Mouse (Mus musculus) midbrain, embryonic 14.5 days (tissue): ENCODE results near the gene Usp1. TPM values are rescaled to one million over a fixed set of nuclear protein-coding genes. Genes with fewer than 3 reads are reported as not detected.
A peak's percentile ranks its signal among the peaks of the same experiment; 100 is the strongest.
"Not testable (repeated sequence)": the region's sequence is repeated elsewhere in the genome, so short reads cannot be mapped to it uniquely, and the experiment has no call there.

Source experiments
- ATAC-seq: fragments of 200-750 bp; cut with Nextera tagmentation; 2 replicates; pipeline ENCODE4 v1.8.0; 2017; ENCODE audit warnings: moderate number of reproducible peaks, moderate library complexity; ENCODE audit not compliant: low FRiP score, low TSS enrichment
- DNase-seq: peaks from one replicate; pipeline ENCODE4 v3.0.0-alpha.2; 2015
- H3K27ac ChIP-seq: fragments of 300-500 bp; sonication (generic); replicated peaks from 2 replicates; pipeline ENCODE4 v1.5.1; 2014; ENCODE audit warnings: mild to moderate bottlenecking, low read depth, low read length, moderate library complexity
- H3K27me3 ChIP-seq: fragments of 300-500 bp; sonication (generic); 2 replicates; pipeline ENCODE4 v1.6.1; 2014; ENCODE audit warnings: low read length, control low read depth, mixed read lengths; ENCODE audit not compliant: control insufficient read depth, insufficient read depth
- H3K36me3 ChIP-seq: fragments of 300-500 bp; sonication (generic); 2 replicates; pipeline ENCODE4 v1.6.1; 2014; ENCODE audit warnings: low read length, control low read depth; ENCODE audit not compliant: control insufficient read depth, insufficient read depth
- H3K4me1 ChIP-seq: fragments of 300-500 bp; sonication (generic); 2 replicates; pipeline ENCODE4 v1.6.1; 2014; ENCODE audit warnings: mild to moderate bottlenecking, antibody characterized with exemption, low read length, control low read depth; ENCODE audit not compliant: control insufficient read depth, insufficient read depth
- H3K4me2 ChIP-seq: fragments of 300-500 bp; sonication (generic); 2 replicates; pipeline ENCODE4 v1.6.1; 2014; ENCODE audit warnings: mild to moderate bottlenecking, low read length, moderate library complexity
- H3K4me3 ChIP-seq: fragments of 300-500 bp; sonication (generic); replicated peaks from 2 replicates; pipeline ENCODE4 v1.5.1; 2014; ENCODE audit warnings: low read depth, low read length
- H3K9ac ChIP-seq: fragments of 300-500 bp; sonication (generic); replicated peaks from 2 replicates; pipeline ENCODE4 v1.6.1; 2014; ENCODE audit warnings: mild to moderate bottlenecking, low read length, moderate library complexity
- H3K9me3 ChIP-seq: fragments of 300-500 bp; sonication (generic); 2 replicates; pipeline ENCODE4 v1.6.1; 2016; ENCODE audit warnings: low read length, control low read depth, mixed read lengths; ENCODE audit not compliant: control insufficient read depth
- WGBS: fragments of 180-500 bp; shearing (Covaris S2); extraction: QIAGEN DNeasy Blood & Tissue Kit; methylation state at CpG from one replicate; pipeline ENCODE4 v1.1.7; 2014; 5-methylcytosine and 5-hydroxymethylcytosine counted together
- polyA plus RNA-seq: library from polyadenylated mRNA; unstranded; fragments of >200 nt; fragmentation: Nextera tagmentation; extraction: Ambion mirVana; gene quantifications from 2 replicates; pipeline ENCODE4 v1.2.1, GENCODE M21; 2014

Usp1 gene
- polyA plus RNA-seq, 1 experiment from 2014 or later = 52.6 TPM

DNA sequence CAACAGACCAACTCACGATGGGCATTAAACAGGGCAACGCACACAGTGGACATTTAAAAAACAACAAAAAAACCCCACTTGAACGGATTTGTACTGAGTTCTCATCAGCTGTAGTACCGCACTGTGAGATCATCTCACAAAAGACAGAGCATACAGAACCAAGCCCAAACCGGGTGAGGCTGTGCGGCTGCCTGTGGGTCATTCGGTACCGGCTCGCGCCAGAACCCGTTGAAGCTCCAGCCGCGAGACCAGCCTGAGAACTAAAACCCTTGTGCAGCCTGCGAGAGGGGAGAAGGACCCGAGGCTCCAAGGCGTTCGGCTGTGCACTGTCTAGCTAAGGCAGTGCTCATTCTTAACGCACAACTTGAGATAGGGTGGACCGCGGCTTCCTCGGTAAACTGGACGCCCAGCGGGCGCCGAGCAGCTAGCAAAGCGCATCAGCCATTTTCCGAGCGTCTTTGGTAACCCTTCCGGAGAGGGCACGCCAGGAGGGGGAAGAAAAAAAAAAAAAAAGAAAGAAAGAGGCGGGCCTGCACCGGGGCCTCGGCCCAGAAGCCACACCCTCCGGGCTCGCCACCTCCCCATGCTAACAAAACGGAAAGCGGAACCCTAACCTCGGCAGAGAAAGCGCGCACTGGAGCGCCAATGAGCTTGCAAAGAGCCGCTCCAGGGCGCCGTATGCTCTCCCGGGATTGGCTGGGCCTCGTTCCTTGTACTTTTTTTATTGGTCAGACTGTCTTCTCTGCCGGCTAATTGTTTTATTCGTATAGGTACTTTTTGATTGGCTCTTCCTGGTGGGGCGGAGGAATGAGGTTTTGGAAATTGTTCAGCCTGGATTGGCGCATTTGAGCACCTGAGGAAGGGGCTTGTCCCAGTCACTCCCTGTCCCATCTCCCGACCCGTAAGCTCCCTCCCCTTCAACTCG, 705 bp upstream of the Usp1 start:
- no peaks in the 10 kb centered on the region for H3K27me3 ChIP-seq
- peak overlapping the region; percentile 86 for H3K4me3 ChIP-seq
- ATAC-seq = peak; percentile 94
- under 1% methylated on average over 53 of the region's 53 CpGs for WGBS
- no peaks in the 10 kb centered on the region for H3K36me3 ChIP-seq
- H3K9me3 ChIP-seq = no peaks in the 10 kb centered on the region
- peak; percentile 98 for DNase-seq
- peaks cover 15% of the 10 kb centered on the region for H3K4me1 ChIP-seq
- H3K27ac ChIP-seq = peak overlapping the region; percentile 99
- peak overlapping the region; percentile 81 for H3K9ac ChIP-seq
- H3K4me2 ChIP-seq = peak overlapping the region; percentile 89

GRCm38 (mm10) chr4:98924071-98924905, 678 bp downstream of the Usp1 start:
- WGBS = under 1% methylated on average over 60 of the region's 66 CpGs
- Histone ChIP-seq H3K4me2 (peak overlapping the region; percentile 89), H3K27ac (peak overlapping the region; percentile 99), H3K27me3 (no peaks in the 10 kb centered on the region), H3K36me3 (no peaks in the 10 kb centered on the region), H3K4me1 (peaks cover 15% of the 10 kb centered on the region), H3K9ac (peak overlapping the region; percentile 76), H3K4me3 (peak overlapping the region; percentile 86), H3K9me3 (no peaks in the 10 kb centered on the region)
- peak; percentile 41 for DNase-seq
- ATAC-seq = peak; percentile 25

GRCm38 (mm10) chr4:98924906-98925178, 1.2 kb downstream of the Usp1 start:
- H3K27me3 ChIP-seq = no peaks in the 10 kb centered on the region
- H3K9ac ChIP-seq = peak overlapping the region; percentile 76; the same call in 1 of the 2 replicates
- WGBS = 0% methylated on average over 2 of the region's 2 CpGs
- peaks cover 15% of the 10 kb centered on the region for H3K4me1 ChIP-seq
- H3K4me2 ChIP-seq = peak overlapping the region; percentile 89
- H3K4me3 ChIP-seq = peak overlapping the region; percentile 86
- ATAC-seq (no peak), DNase-seq (no peak)
- H3K9me3 ChIP-seq = no peaks in the 10 kb centered on the region
- 0 out of 2 replicates have a peak overlapping the region, but pooled peaks have one; percentile 37 for H3K27ac ChIP-seq
- H3K36me3 ChIP-seq = no peaks in the 10 kb centered on the region

DNA sequence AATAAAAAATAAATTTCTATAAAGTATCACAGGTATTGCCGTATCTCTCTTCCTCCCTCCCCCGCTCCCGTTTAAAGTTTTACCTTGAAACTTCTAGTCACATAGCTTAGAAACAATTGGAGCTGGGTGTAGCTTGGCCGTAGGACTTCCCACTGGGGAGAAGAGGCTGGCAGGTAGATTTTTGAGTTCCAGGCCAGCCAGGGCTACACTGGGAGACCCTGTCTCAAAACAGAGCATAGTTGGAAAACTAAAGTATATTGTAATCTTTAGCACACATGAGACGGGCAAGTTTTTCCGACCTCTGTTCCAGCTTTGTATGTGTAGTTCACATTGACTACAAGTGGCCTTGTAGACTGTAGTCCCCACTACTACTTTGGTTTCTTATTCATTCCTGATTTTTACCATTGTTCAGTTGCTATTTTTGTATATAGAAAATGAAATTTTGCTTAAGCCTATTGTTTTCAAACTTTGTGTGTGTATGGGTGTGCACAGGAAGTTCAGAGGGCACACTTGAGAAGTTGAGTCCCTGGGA, 1.7 kb downstream of the Usp1 start:
- peak overlapping the region; percentile 17; the same call in 1 of the 2 replicates for H3K4me3 ChIP-seq
- no peak for DNase-seq
- peaks cover 15% of the 10 kb centered on the region for H3K4me1 ChIP-seq
- H3K36me3 ChIP-seq = peaks cover 4% of the 10 kb centered on the region; the same call in 1 of the 2 replicates
- H3K27ac ChIP-seq = no peak overlapping the region
- H3K9me3 ChIP-seq = no peaks in the 10 kb centered on the region
- ATAC-seq = no peak
- H3K9ac ChIP-seq = no peak overlapping the region
- WGBS = 22% methylated on average over 6 of the region's 6 CpGs
- H3K27me3 ChIP-seq = no peaks in the 10 kb centered on the region
- peak overlapping the region; percentile 89 for H3K4me2 ChIP-seq

DNA sequence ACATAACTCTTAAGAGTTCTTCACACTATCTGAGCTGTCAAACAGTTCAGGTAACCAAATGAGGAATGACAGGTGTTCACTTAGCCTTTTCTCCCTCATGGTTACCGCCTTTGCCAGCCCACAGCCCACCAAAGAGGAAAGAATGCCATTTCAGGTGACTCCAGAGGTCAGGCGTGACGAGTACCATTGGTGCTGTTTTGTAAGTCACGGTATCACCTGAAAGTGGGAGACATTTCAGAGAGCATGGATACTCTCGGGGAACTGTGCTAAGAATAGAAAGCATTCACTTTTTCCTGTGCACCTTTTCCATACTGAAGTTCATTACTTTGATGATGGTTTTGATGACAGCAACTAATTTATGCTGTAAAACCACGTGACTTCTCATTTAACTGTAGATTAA, 12.4 kb downstream of the Usp1 start:
- Histone ChIP-seq H3K9me3 (no peaks in the 10 kb centered on the region), H3K4me2 (no peak overlapping the region), H3K27me3 (no peaks in the 10 kb centered on the region), H3K4me1 (no peaks in the 10 kb centered on the region), H3K36me3 (peaks cover 68% of the 10 kb centered on the region), H3K4me3 (no peak overlapping the region), H3K9ac (no peak overlapping the region), H3K27ac (no peak overlapping the region)
- DNase-seq (no peak), ATAC-seq (no peak)
- WGBS = 90% methylated on average over 6 of the region's 6 CpGs

DNA sequence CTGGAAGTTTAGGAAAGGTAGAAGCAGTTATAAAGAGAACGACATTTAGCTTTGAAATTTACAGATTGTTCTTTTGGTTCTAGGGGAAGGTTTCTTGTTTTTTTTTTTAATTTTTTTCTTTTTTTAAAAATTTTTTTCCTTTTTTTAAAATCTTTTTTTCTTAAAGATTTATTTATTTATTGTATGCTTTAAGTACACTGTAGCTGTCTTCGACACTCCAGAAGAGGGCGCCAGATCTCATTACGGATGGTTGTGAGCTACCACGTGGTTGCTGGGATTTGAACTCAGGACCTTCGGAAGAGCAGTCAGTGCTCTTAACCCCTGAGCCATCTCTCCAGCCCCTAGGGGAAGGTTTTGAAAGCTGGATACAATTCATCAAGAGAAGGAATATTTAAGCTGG, 14.6 kb downstream of the Usp1 start:
- not testable (repeated sequence) for ATAC-seq
- peaks cover 67% of the 10 kb centered on the region for H3K36me3 ChIP-seq

DNA sequence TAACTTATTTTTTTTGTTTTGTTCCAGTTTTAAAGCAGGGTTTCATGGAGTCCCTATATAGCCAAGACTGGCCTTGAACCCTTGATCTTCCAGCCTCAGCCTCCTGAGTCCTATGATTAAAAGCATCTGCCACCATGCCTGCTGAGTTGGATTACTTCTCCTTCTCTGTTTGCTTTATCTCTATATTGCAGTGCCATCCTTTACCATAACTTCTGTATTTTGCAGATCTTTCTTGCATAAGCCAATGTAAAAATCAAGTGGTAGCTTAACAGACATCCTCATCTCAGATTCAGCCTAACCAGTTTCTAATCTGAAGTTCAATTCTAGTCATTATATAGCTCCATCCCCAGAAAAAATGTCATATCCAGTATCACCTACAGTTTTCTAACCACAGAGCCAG, 27.0 kb downstream of the Usp1 start:
- no peak overlapping the region for H3K9ac ChIP-seq
- H3K9me3 ChIP-seq = no peaks in the 10 kb centered on the region
- peaks cover 41% of the 10 kb centered on the region for H3K36me3 ChIP-seq
- H3K4me2 ChIP-seq = no peak overlapping the region
- ATAC-seq (no peak), DNase-seq (no peak)
- H3K4me3 ChIP-seq = no peak overlapping the region
- no peaks in the 10 kb centered on the region for H3K4me1 ChIP-seq
- no peaks in the 10 kb centered on the region for H3K27me3 ChIP-seq
- H3K27ac ChIP-seq = no peak overlapping the region

More for the DNA sequence above, 14.6 kb downstream of the Usp1 start:
- H3K4me1 ChIP-seq, DNase-seq, H3K4me3 ChIP-seq, H3K9ac ChIP-seq, H3K9me3 ChIP-seq, H3K27me3 ChIP-seq, H3K27ac ChIP-seq, H3K4me2 ChIP-seq: not testable (repeated sequence)
- WGBS = 93% methylated on average over 6 of the region's 6 CpGs

GRCm38 (mm10) chr4:98955986-98956385, 32.4 kb downstream of the Usp1 start:
- Histone ChIP-seq H3K9ac (no peak overlapping the region), H3K9me3 (no peaks in the 10 kb centered on the region), H3K4me3 (no peak overlapping the region), H3K4me1 (no peaks in the 10 kb centered on the region), H3K4me2 (no peak overlapping the region), H3K27me3 (no peaks in the 10 kb centered on the region), H3K27ac (no peak overlapping the region), H3K36me3 (peaks cover 70% of the 10 kb centered on the region)
- WGBS = 96% methylated on average over 8 of the region's 8 CpGs
- ATAC-seq = no peak
- DNase-seq = no peak
